Mouse (Mus musculus) liver, embryonic 11.5 days (tissue): ENCODE data around the gene Mrps15. TPM values are rescaled to one million over a fixed set of nuclear protein-coding genes. Genes with fewer than 3 reads are reported as not detected.

Experiments
- ATAC-seq: fragments of 200-750 bp; cut with Nextera tagmentation; replicated peaks from 2 replicates; pipeline ENCODE4 v1.8.0; 2017; ENCODE audit warnings: moderate number of reproducible peaks, mild to moderate bottlenecking, moderate TSS enrichment, moderate library complexity; ENCODE audit not compliant: low FRiP score
- DNase-seq: peaks from one replicate; pipeline ENCODE4 v3.0.0-alpha.2; 2017; ENCODE audit warnings: low spot score
- H3K27ac ChIP-seq: fragments of 300-500 bp; sonication (generic); 2 replicates; pipeline ENCODE4 v1.5.1; 2014; ENCODE audit warnings: mild to moderate bottlenecking, low read depth, low read length, control low read depth
- H3K27me3 ChIP-seq: fragments of 300-500 bp; sonication (generic); replicated peaks from 2 replicates; pipeline ENCODE4 v1.6.1; 2014; ENCODE audit warnings: low read length, mixed read lengths; ENCODE audit not compliant: control insufficient read depth, insufficient read depth
- H3K36me3 ChIP-seq: fragments of 300-500 bp; sonication (generic); 2 replicates; pipeline ENCODE4 v1.6.1; 2014; ENCODE audit warnings: mild to moderate bottlenecking, low read length, moderate library complexity, mixed read lengths; ENCODE audit not compliant: control insufficient read depth, insufficient read depth
- H3K4me1 ChIP-seq: fragments of 300-500 bp; sonication (generic); replicated peaks from 2 replicates; pipeline ENCODE4 v1.6.1; 2014; ENCODE audit warnings: low read length, mixed read lengths; ENCODE audit not compliant: control insufficient read depth, insufficient read depth
- H3K4me2 ChIP-seq: fragments of 300-500 bp; sonication (generic); 2 replicates; pipeline ENCODE4 v1.6.1; 2014; ENCODE audit warnings: mild to moderate bottlenecking, control low read depth, moderate library complexity
- H3K4me3 ChIP-seq: fragments of 300-500 bp; sonication (generic); 2 replicates; pipeline ENCODE4 v1.5.1; 2014; ENCODE audit warnings: low read depth, low read length, control low read depth
- H3K9ac ChIP-seq: fragments of 300-500 bp; sonication (generic); 2 replicates; pipeline ENCODE4 v1.6.1; 2014; ENCODE audit warnings: low read depth, low read length, control low read depth
- H3K9me3 ChIP-seq: fragments of 300-500 bp; sonication (generic); 2 replicates; pipeline ENCODE4 v1.6.1; 2016; ENCODE audit warnings: low read length, inconsistent platforms, mixed read lengths; ENCODE audit not compliant: control insufficient read depth
- WGBS: fragments of 180-500 bp; shearing (Covaris S2); extraction: QIAGEN DNeasy Blood & Tissue Kit; methylation state at CpG from one replicate; pipeline ENCODE4 v1.1.7; 2014; 5-methylcytosine and 5-hydroxymethylcytosine counted together
- polyA plus RNA-seq: library from polyadenylated mRNA; unstranded; fragments of >200 nt; fragmentation: Nextera tagmentation; extraction: Ambion mirVana; gene quantifications from 2 replicates; pipeline ENCODE4 v1.2.1, GENCODE M21; 2014

Gene Mrps15
- polyA plus RNA-seq, 1 experiment from 2014 or later, result 190 TPM

DNA sequence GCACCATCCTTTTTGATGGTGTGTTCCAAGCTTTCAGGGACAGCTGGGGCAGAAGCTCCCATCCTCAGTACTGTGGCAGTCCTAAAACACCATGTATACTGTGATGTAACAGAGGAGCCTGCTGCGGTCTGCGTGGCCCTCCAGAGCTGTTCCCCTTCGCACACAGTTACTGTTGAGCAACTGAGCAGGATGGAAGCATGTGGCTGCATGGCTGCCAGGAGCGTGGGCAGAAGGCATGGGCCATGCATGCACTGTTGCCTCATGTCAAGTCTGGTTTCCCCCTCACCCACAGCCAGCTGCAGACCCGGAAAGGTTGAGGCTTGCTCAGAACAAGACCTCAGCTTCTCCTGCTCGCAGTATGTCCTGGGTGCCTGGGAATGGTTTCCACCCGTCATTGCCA is 18.5 kb downstream of the Mrps15 start:
- Histone ChIP-seq H3K27ac (no peak overlapping the region), H3K9ac (no peak overlapping the region), H3K36me3 (no peaks in the 10 kb centered on the region), H3K9me3 (no peaks in the 10 kb centered on the region), H3K27me3 (no peaks in the 10 kb centered on the region), H3K4me2 (no peak overlapping the region), H3K4me1 (no peaks in the 10 kb centered on the region), H3K4me3 (no peak overlapping the region)
- 80% methylated on average over 7 of the region's 7 CpGs for WGBS
- no peak for DNase-seq
- no peak for ATAC-seq

DNA sequence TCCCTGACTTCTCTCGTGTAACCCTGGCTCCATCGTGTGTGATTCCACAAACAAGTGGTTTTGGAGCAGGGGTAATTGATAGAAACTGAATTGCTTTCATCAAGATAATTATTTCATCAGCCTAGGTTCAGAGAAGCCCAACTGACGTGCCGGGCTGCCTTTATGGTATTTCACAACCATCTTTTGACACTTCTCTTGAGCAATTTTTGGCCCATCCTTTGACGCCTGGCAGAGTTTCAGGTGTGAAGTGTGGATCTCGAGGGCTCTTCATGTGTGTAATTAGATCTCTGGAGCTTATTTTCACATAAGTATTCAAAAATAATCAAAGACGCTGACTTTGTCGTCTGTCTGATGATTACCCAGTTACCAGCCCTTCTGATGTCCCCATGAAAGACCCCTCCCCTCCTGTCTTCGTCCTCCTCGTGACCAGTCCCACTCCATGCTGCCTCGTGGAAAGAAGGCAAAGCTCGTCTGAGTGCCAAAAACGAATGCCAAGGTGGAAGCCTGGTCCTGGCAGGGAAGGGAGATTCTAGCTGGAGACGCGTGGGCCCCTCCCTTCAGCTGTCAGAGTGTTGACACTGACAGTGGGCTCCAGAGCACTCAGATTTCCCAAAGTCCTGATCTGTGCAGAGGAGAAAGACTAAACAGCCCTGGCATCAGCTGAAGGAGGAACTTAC is 20.8 kb downstream of the Mrps15 start:
- H3K27me3 ChIP-seq, result no peaks in the 10 kb centered on the region
- H3K9ac ChIP-seq, result no peak overlapping the region
- no peak overlapping the region for H3K27ac ChIP-seq
- DNase-seq (no peak), ATAC-seq (no peak)
- H3K4me3 ChIP-seq, result no peak overlapping the region
- no peaks in the 10 kb centered on the region for H3K36me3 ChIP-seq
- 76% methylated on average over 15 of the region's 15 CpGs for WGBS
- no peaks in the 10 kb centered on the region for H3K4me1 ChIP-seq
- no peaks in the 10 kb centered on the region for H3K9me3 ChIP-seq
- H3K4me2 ChIP-seq, result no peak overlapping the region

DNA sequence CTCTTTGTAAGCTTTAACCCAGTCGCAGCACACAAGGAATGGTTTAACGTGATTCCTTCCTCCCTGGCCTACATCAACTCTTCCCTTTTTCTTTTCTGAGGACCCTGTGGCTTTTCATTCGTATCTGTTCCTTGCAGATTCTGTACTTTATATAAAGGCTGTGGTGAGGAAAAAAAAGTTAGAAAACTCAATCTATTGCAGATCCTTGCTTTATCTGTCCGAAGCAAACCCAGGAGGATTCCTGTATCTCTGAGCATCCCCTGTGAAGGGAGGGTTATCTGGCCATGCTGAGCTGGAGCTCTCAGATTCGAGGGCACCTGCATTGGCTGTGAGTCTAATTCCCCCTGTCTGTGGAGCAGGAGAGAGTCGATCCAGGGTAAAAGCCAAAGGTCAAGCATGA is 22.1 kb downstream of the Mrps15 start:
- Histone ChIP-seq H3K27me3 (no peaks in the 10 kb centered on the region), H3K4me1 (no peaks in the 10 kb centered on the region), H3K27ac (no peak overlapping the region), H3K36me3 (no peaks in the 10 kb centered on the region), H3K4me2 (no peak overlapping the region), H3K9me3 (no peaks in the 10 kb centered on the region), H3K4me3 (no peak overlapping the region), H3K9ac (no peak overlapping the region)
- DNase-seq (no peak), ATAC-seq (no peak)
- 69% methylated on average over 6 of the region's 6 CpGs for WGBS

DNA sequence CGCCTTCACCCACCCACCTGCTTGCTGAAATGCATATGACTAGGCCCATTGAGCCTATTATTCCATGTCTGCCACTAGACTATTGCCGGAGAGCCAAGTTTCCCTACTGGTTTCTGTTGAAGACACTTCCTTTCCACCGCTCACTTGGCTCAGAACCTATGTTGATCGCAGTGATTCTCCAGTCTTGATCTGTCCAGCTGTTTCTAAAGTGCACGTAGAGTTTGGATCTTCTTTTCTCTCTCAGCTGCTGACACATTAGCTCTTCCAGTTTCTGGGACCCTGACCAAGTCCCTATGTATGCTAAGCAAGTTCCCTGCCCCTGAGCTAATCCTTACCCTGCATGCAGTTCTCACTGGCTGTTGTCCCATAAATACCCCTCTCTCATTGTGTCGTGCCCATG is 31.1 kb downstream of the Mrps15 start:
- no peak for ATAC-seq
- WGBS, result 76% methylated on average over 6 of the region's 6 CpGs
- no peak overlapping the region for H3K9ac ChIP-seq
- no peak overlapping the region for H3K4me3 ChIP-seq
- H3K9me3 ChIP-seq, result 0 out of 2 replicates have a peak, but pooled peaks cover 2% of the 10 kb centered on the region
- no peaks in the 10 kb centered on the region for H3K36me3 ChIP-seq
- no peaks in the 10 kb centered on the region for H3K4me1 ChIP-seq
- no peak for DNase-seq
- H3K27ac ChIP-seq, result no peak overlapping the region
- H3K4me2 ChIP-seq, result no peak overlapping the region
- H3K27me3 ChIP-seq, result no peaks in the 10 kb centered on the region

DNA sequence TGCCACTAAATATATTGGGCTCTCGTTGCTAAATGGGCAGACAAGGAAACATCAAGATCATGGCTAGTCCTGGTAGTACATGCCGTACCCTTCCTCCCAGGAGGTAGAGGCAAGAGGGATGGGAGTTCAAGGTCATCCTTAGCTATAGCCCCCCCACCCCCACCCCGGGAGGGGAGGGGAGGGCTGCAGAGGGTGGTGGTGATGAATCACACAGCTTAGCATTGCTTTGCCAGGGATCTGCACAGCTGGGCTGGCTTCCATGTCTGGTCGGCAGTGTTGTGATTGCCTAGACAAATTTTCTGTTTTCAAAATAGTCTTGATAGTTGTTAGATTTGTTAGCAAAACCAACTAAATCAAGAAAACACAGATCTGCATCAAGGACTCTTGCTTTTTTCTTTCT is 32.5 kb downstream of the Mrps15 start:
- DNase-seq (no peak), ATAC-seq (no peak)
- Histone ChIP-seq H3K27ac (no peak overlapping the region), H3K4me2 (no peak overlapping the region), H3K36me3 (no peaks in the 10 kb centered on the region), H3K9ac (no peak overlapping the region), H3K4me3 (no peak overlapping the region), H3K27me3 (no peaks in the 10 kb centered on the region), H3K4me1 (no peaks in the 10 kb centered on the region; the same call in 1 of the 2 replicates), H3K9me3 (0 out of 2 replicates have a peak, but pooled peaks cover 2% of the 10 kb centered on the region)
- WGBS, result 75% methylated on average over 4 of the region's 4 CpGs

DNA sequence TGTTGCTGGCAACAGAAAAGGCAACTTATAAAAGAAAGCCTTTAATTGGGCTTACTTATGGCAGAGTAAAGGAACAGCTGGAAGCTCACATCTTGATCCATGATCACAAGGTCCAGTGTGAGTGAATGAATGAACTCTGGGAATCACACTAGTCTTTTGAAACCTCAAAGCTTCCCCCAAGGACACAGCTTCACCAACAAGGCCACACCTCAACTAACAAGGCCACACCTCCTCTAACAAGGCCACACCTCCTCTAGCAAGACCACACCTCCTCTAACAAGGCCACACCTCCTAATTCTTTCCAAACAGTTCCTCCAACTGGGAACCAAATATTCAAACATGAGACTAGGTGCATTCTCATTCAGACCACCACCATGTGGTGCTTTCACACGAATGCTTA is 34.9 kb downstream of the Mrps15 start:
- no peak overlapping the region for H3K4me2 ChIP-seq
- H3K27ac ChIP-seq, result no peak overlapping the region
- WGBS, result 88% methylated on average over 1 of the region's 1 CpGs

DNA sequence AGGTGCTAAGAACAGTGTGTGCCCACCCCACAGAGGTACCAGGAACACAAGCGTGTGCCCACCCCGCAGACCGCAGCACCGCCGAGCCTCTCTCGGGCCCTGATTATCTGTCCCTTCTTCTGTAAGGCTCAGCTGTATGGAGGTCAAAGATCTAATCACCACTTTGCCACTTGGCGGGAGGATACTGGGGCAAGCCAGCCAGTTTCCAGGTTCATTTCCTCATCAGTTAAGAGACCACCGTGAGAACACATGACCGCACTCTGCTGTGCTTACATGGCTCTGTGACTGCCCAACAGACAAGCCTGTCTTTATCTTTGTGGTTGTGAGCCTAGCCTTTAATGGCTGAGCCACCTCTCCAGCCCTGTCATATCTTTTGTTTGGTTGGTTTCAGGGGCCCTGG is 36.3 kb downstream of the Mrps15 start:
- Histone ChIP-seq H3K9ac (no peak overlapping the region), H3K4me3 (no peak overlapping the region), H3K27ac (no peak overlapping the region), H3K9me3 (0 out of 2 replicates have a peak, but pooled peaks cover 2% of the 10 kb centered on the region), H3K27me3 (no peaks in the 10 kb centered on the region), H3K4me2 (no peak overlapping the region), H3K36me3 (no peaks in the 10 kb centered on the region), H3K4me1 (no peaks in the 10 kb centered on the region; the same call in none of the 2 replicates)
- 61% methylated on average over 9 of the region's 9 CpGs for WGBS
- DNase-seq (no peak), ATAC-seq (peak; percentile 28; the same call in 1 of the 2 replicates)

More for the DNA sequence above, 34.9 kb downstream of the Mrps15 start:
- ATAC-seq, result no peak
- Histone ChIP-seq H3K4me3 (no peak overlapping the region), H3K9ac (no peak overlapping the region), H3K9me3 (0 out of 2 replicates have a peak, but pooled peaks cover 2% of the 10 kb centered on the region), H3K4me1 (no peaks in the 10 kb centered on the region; the same call in 1 of the 2 replicates), H3K27me3 (no peaks in the 10 kb centered on the region), H3K36me3 (no peaks in the 10 kb centered on the region)
- DNase-seq, result no peak

DNA sequence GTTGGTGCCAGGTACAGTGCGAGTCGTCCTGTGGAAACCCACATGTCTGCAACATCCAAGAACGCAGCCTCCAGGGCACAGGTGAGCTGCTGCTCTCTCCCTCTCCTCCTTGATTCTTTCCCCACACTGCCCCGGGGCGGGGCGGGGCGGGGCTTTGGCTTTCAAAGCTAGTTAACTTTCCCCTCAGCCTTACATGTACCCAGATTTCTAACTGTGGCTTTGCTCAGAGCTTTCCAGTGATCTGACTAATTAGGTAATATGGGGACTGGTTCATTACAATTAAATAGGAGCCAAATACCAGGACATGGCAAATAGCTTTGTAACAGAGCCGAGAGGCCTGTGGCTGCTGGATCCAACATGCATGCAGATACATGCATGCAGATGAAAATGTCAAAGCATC is 37.7 kb downstream of the Mrps15 start:
- ATAC-seq (no peak), DNase-seq (no peak)
- Histone ChIP-seq H3K27me3 (no peaks in the 10 kb centered on the region), H3K27ac (no peak overlapping the region), H3K9me3 (0 out of 2 replicates have a peak, but pooled peaks cover 2% of the 10 kb centered on the region), H3K9ac (no peak overlapping the region), H3K36me3 (no peaks in the 10 kb centered on the region), H3K4me1 (no peaks in the 10 kb centered on the region; the same call in none of the 2 replicates), H3K4me2 (no peak overlapping the region), H3K4me3 (no peak overlapping the region)
- 72% methylated on average over 8 of the region's 8 CpGs for WGBS

DNA sequence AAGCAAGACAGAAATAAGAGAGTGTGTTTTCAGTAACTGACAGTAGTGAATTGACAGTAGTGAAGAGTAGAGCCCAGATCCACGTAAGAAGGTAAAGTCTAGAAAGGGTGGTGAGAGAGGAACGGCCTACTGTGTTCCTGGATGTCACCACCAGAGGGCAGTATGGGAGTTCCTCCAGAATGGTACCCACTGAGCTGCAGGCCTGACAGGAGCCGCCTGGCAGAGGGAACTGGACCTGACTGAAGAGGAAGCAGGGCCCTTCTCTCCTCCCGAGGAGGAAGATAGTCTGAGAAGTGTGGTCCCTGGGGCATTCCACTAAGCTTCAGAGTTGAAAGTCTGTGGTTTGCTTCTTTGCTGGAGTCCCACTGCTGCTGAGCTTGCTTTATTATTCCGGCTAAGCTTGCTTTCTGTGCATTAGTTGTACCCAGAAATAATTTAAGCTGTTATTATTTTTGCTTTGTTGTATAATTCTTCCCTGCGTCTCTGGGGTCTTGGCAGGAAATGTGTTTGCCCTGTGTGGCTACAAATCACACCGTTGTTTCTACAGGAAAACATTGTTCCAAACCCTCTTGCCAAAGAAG is 39.4 kb downstream of the Mrps15 start:
- 0 out of 2 replicates have a peak, but pooled peaks cover 2% of the 10 kb centered on the region for H3K9me3 ChIP-seq
- H3K9ac ChIP-seq, result no peak overlapping the region
- no peaks in the 10 kb centered on the region; the same call in none of the 2 replicates for H3K4me1 ChIP-seq
- H3K27me3 ChIP-seq, result no peaks in the 10 kb centered on the region
- H3K27ac ChIP-seq, result no peak overlapping the region
- H3K36me3 ChIP-seq, result no peaks in the 10 kb centered on the region
- H3K4me2 ChIP-seq, result no peak overlapping the region
- H3K4me3 ChIP-seq, result no peak overlapping the region
- 28% methylated on average over 7 of the region's 7 CpGs for WGBS
- DNase-seq (peak; percentile 78), ATAC-seq (peak; percentile 78)
